Comparison of ENCODE assay signal across 8 mouse cellular contexts in the genomic region with DNA sequence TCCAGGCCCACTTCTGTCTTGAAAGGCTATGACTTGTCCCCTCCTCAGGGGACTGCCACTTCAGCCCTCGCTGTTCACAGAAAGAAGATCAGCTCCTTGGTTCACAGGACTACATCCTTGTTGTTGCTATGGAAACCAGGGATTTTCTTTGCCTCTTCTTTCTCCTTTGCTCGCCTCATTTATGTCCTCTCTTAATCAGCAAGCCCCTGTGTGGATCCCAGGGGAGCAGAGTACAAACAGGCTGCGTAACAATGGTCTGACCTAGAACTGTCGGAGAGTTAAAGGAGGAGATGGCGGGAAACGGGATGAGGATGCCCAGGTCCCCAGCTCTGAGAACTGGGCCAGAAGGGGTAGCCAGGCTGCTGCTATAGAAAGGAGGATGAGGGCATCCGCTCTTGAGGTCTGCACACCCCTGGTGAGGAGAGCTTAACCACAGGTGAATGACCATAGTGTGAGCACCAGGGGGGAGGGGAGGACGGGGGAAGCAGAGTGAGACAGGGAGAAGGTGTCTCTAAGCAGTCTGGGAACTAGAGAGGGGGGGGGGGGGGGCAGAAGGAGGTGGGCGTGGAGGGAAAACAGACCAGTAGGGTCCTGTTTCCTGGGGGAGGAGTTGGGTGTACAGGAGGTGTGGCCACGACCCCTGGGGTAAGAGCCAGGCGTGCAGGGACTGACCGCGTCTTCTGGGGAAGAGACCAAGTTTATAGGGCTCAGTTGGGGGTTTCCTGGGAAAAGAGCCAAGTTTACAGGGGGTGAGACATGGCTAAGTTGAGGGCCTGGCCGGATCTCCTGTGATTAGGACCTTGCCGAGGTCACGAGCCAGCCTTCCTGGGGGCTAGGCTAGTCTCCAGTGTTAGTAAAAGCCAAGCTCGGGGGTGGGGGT. TPM values are rescaled to one million over a fixed set of nuclear protein-coding genes. Genes with fewer than 3 reads are reported as not detected.
A peak's percentile ranks its signal among the peaks of the same experiment; 100 is the strongest.
DNase-seq lines count a peak whose midpoint lies in the region; ATAC-seq lines count a peak whose summit lies in the region.

No protein-coding gene starts in this region.

- WGBS in hindbrain, embryonic 14.5 days: under 1% methylated on average over 16 of the region's 17 CpGs
- WGBS in neural tube, embryonic 13.5 days: 2% methylated on average over 17 of the region's 17 CpGs

- peak overlapping the region; percentile 83 for H3K27ac ChIP-seq in hindbrain, embryonic 14.5 days
- peak overlapping the region; percentile 77 for H3K27ac ChIP-seq in neural tube, embryonic 13.5 days (replicated peaks)

- peaks cover 17% of the 10 kb centered on the region for H3K4me1 ChIP-seq in hindbrain, embryonic 14.5 days (replicated peaks; ENCODE audit: control insufficient read depth, insufficient read depth, low read length)
- peaks cover 17% of the 10 kb centered on the region for H3K4me1 ChIP-seq in neural tube, embryonic 13.5 days (replicated peaks)

- H3K9ac ChIP-seq in hindbrain, embryonic 14.5 days: peak overlapping the region; percentile 28; the same call in 1 of the 2 replicates
- peak overlapping the region; percentile 44; the same call in 1 of the 2 replicates for H3K9ac ChIP-seq in neural tube, embryonic 13.5 days

- peak; percentile 51 to 52 for DNase-seq in kidney, postnatal 4 days
- DNase-seq in kidney, adult 18-20 months: no peak
- peak; percentile 79 to 87 for DNase-seq in cerebellum, postnatal 10 days
- DNase-seq in hindbrain, embryonic 14.5 days (ENCODE audit: low spot score): peak; percentile 67
- no peak for DNase-seq in gastrocnemius, adult 18-20 months (ENCODE audit: low spot score)
- DNase-seq in layer of hippocampus, adult 9-11 months: no peak

- no peaks in the 10 kb centered on the region for H3K9me3 ChIP-seq in hindbrain, embryonic 14.5 days (ENCODE audit: control insufficient read depth, low read length)
- no peaks in the 10 kb centered on the region for H3K9me3 ChIP-seq in neural tube, embryonic 13.5 days

- H3K4me3 ChIP-seq in hindbrain, embryonic 14.5 days (replicated peaks; ENCODE audit: low read length): no peak overlapping the region
- H3K4me3 ChIP-seq in neural tube, embryonic 13.5 days: no peak overlapping the region

- H3K4me2 ChIP-seq in hindbrain, embryonic 14.5 days (replicated peaks): peak overlapping the region; percentile 41
- H3K4me2 ChIP-seq in neural tube, embryonic 13.5 days: peak overlapping the region; percentile 42

- H3K27me3 ChIP-seq in hindbrain, embryonic 14.5 days (ENCODE audit: control insufficient read depth, insufficient read depth, low read length): no peaks in the 10 kb centered on the region
- no peaks in the 10 kb centered on the region for H3K27me3 ChIP-seq in neural tube, embryonic 13.5 days

- H3K36me3 ChIP-seq in hindbrain, embryonic 14.5 days (replicated peaks; ENCODE audit: control insufficient read depth, insufficient read depth): no peaks in the 10 kb centered on the region
- H3K36me3 ChIP-seq in neural tube, embryonic 13.5 days: no peaks in the 10 kb centered on the region

- peak; percentile 55 for ATAC-seq in hindbrain, embryonic 14.5 days (ENCODE audit: low FRiP score)
- ATAC-seq in neural tube, embryonic 13.5 days (ENCODE audit: low read depth): peak; percentile 75
- no peak for ATAC-seq in granulocyte monocyte progenitor cell, adult 5-6 weeks (replicated peaks; ENCODE audit: poor library complexity, severe bottlenecking)

RNA-seq across cellular contexts. Expression of gene Jph3, which starts 31.4 kb away (rescaled TPM):
- 90.1 and 93.1 TPM in 2 replicates for polyA plus RNA-seq in hindbrain, embryonic 14.5 days (2014; fragmentation: Nextera tagmentation; extraction: Ambion mirVana)
- polyA plus RNA-seq in neural tube, embryonic 13.5 days (2015; fragmentation: Nextera tagmentation; extraction: Ambion mirVana): 101 and 104 TPM in 2 replicates
- total RNA-seq in granulocyte monocyte progenitor cell, adult 5-6 weeks (2014; fragmentation: Nextera tagmentation): not detected in 2 replicates
- total RNA-seq in granulocyte monocyte progenitor cell, adult 5-6 weeks (2017): not detected in 2 replicates
- under 1 TPM in 1 of 2 experiments, not detected in 1; 0.07 TPM for total RNA-seq in gastrocnemius, adult 18-20 months (2021)

RNA-seq across cellular contexts. Expression of gene Zcchc14, which starts 45.3 kb away (rescaled TPM):
- 33.5 and 35.6 TPM in 2 replicates for polyA plus RNA-seq in hindbrain, embryonic 14.5 days (2014; fragmentation: Nextera tagmentation; extraction: Ambion mirVana)
- polyA plus RNA-seq in neural tube, embryonic 13.5 days (2015; fragmentation: Nextera tagmentation; extraction: Ambion mirVana): 22.2 and 23.6 TPM in 2 replicates
- not detected in 2 replicates for total RNA-seq in granulocyte monocyte progenitor cell, adult 5-6 weeks (2014; fragmentation: Nextera tagmentation)
- 0.30 TPM in 1 of 2 replicates, not detected in the other for total RNA-seq in granulocyte monocyte progenitor cell, adult 5-6 weeks (2017)
- total RNA-seq in gastrocnemius, adult 18-20 months (2021): 10 to 100 TPM; 15.6 to 17.1 TPM

Comparison
In these comparisons a context has a peak if more than half of its experiments do, and no peak if none do; other contexts are left out.
1. DNase-seq: peak in kidney, postnatal 4 days (2 of 2), cerebellum, postnatal 10 days (2 of 2) and hindbrain, embryonic 14.5 days (single experiment); none in kidney, adult 18-20 months (single experiment), gastrocnemius, adult 18-20 months (single experiment) and layer of hippocampus, adult 9-11 months (single experiment).
2. RNA of gene Zcchc14, which starts 45.3 kb away (total RNA-seq): 15.6 to 17.1 TPM in gastrocnemius, adult 18-20 months; 0.30 TPM in granulocyte monocyte progenitor cell, adult 5-6 weeks; every median in the first group is over 10 times any median in the second.